Mouse (Mus musculus) testis, adult 2 months (tissue): ENCODE measurements around the gene Slc16a4. TPM values are rescaled to one million over a fixed set of nuclear protein-coding genes. Genes with fewer than 3 reads are reported as not detected.

Experiments
- H3K27ac ChIP-seq: fragments of 200-500 bp; 2 replicates; pipeline ENCODE4 v1.5.1; 2012; ENCODE audit warnings: low read depth, low read length; ENCODE audit not compliant: control insufficient read depth, insufficient read depth
- H3K27me3 ChIP-seq: fragments of 200-500 bp; 2 replicates; pipeline ENCODE4 v1.6.1; 2012; ENCODE audit warnings: mild to moderate bottlenecking, low read length, moderate library complexity; ENCODE audit not compliant: control insufficient read depth, insufficient read depth
- H3K36me3 ChIP-seq: fragments of 200-500 bp; 2 replicates; pipeline ENCODE4 v1.6.1; 2012; ENCODE audit warnings: mild to moderate bottlenecking, low read length; ENCODE audit not compliant: control insufficient read depth, insufficient read depth
- H3K4me1 ChIP-seq: fragments of 200-500 bp; 2 replicates; pipeline ENCODE4 v1.6.1; 2012; ENCODE audit warnings: low read length; ENCODE audit not compliant: control insufficient read depth, insufficient read depth
- H3K4me3 ChIP-seq: fragments of 200-500 bp; 2 replicates; pipeline ENCODE4 v1.5.1; 2012; ENCODE audit warnings: low read depth, mild to moderate bottlenecking, low read length, moderate library complexity, mixed read lengths; ENCODE audit not compliant: control insufficient read depth
- CTCF ChIP-seq: fragments of 200-500 bp; IDR thresholded peaks from 2 replicates; pipeline ENCODE4 v1.5.1; 2012; ENCODE audit warnings: low read depth, mild to moderate bottlenecking, inconsistent platforms, low read length, moderate library complexity; ENCODE audit not compliant: control insufficient read depth, insufficient read depth, insufficient replicate concordance
- POLR2A ChIP-seq: fragments of 200-500 bp; IDR thresholded peaks from 2 replicates; pipeline ENCODE4 v1.6.1; 2012; ENCODE audit warnings: low read depth, mild to moderate bottlenecking, inconsistent platforms, low read length, moderate library complexity; ENCODE audit not compliant: control insufficient read depth
- polyA plus RNA-seq: library from polyadenylated mRNA; depleted of rRNA; stranded (reverse); fragments of >200 nt; gene quantifications from 2 replicates; pipeline ENCODE4 v1.2.3, GENCODE M21; 2012; rRNA removed

Gene Slc16a4
- polyA plus RNA-seq, 1 experiment, result 1.1 TPM

- no peaks in the 10 kb centered on the region; the same call in 1 of the 2 replicates for H3K27me3 ChIP-seq
- no peak overlapping the region for H3K4me3 ChIP-seq
- H3K36me3 ChIP-seq, result no peaks in the 10 kb centered on the region
- TF ChIP-seq CTCF (no peak), POLR2A (no peak)
- no peaks in the 10 kb centered on the region; the same call in 1 of the 2 replicates for H3K4me1 ChIP-seq
- no peak overlapping the region for H3K27ac ChIP-seq
These were observed 54.1 kb downstream of the Slc16a4 start for GRCm38 (mm10) chr3:107345033-107345725.

GRCm38 (mm10) chr3:107349006-107349405 lies 58.0 kb downstream of the Slc16a4 start:
- no peak overlapping the region for H3K4me3 ChIP-seq
- no peaks in the 10 kb centered on the region for H3K27me3 ChIP-seq
- H3K27ac ChIP-seq, result 0 out of 2 replicates have a peak overlapping the region, but pooled peaks have one; percentile 13
- no peaks in the 10 kb centered on the region for H3K4me1 ChIP-seq
- no peak for TF ChIP-seq POLR2A
- TF ChIP-seq CTCF, result no peak
- no peaks in the 10 kb centered on the region for H3K36me3 ChIP-seq

- TF ChIP-seq POLR2A (no peak), CTCF (no peak)
- H3K4me1 ChIP-seq, result no peaks in the 10 kb centered on the region
- no peak overlapping the region for H3K4me3 ChIP-seq
- no peaks in the 10 kb centered on the region for H3K27me3 ChIP-seq
- no peak overlapping the region for H3K27ac ChIP-seq
- no peaks in the 10 kb centered on the region for H3K36me3 ChIP-seq
These were observed 60.7 kb downstream of the Slc16a4 start for GRCm38 (mm10) chr3:107351706-107352105.

GRCm38 (mm10) chr3:107355618-107356260 lies 64.7 kb downstream of the Slc16a4 start:
- Histone ChIP-seq H3K27ac (no peak overlapping the region), H3K27me3 (no peaks in the 10 kb centered on the region), H3K4me3 (no peak overlapping the region), H3K4me1 (peaks cover 6% of the 10 kb centered on the region), H3K36me3 (no peaks in the 10 kb centered on the region)
- TF ChIP-seq CTCF, result no peak
- no peak for TF ChIP-seq POLR2A

- Histone ChIP-seq H3K4me3 (no peak overlapping the region), H3K36me3 (no peaks in the 10 kb centered on the region), H3K4me1 (peaks cover 6% of the 10 kb centered on the region), H3K27me3 (no peaks in the 10 kb centered on the region), H3K27ac (no peak overlapping the region)
- peak; percentile 50; the same call in 1 of the 2 replicates for TF ChIP-seq CTCF
- TF ChIP-seq POLR2A, result no peak
These were observed 66.0 kb downstream of the Slc16a4 start for GRCm38 (mm10) chr3:107356964-107357441.

- no peak overlapping the region for H3K4me3 ChIP-seq
- peaks cover 6% of the 10 kb centered on the region for H3K4me1 ChIP-seq
- H3K36me3 ChIP-seq, result no peaks in the 10 kb centered on the region
- no peak for TF ChIP-seq POLR2A
- no peak for TF ChIP-seq CTCF
- no peaks in the 10 kb centered on the region for H3K27me3 ChIP-seq
- no peak overlapping the region for H3K27ac ChIP-seq
These were observed 66.7 kb downstream of the Slc16a4 start for GRCm38 (mm10) chr3:107357700-107358234.

- no peak for TF ChIP-seq POLR2A
- TF ChIP-seq CTCF, result no peak
- no peak overlapping the region for H3K27ac ChIP-seq
- no peaks in the 10 kb centered on the region for H3K36me3 ChIP-seq
- H3K4me1 ChIP-seq, result peaks cover 6% of the 10 kb centered on the region
- no peaks in the 10 kb centered on the region for H3K27me3 ChIP-seq
- no peak overlapping the region for H3K4me3 ChIP-seq
These were observed 69.3 kb downstream of the Slc16a4 start for GRCm38 (mm10) chr3:107360341-107360740.

Other genes starting within 250 kb of the Slc16a4 start
- 0.07 TPM in 1 of 2 replicates, not detected in the other for gene Kcna2, start 190.1 kb upstream of the Slc16a4 start, polyA plus RNA-seq
- 0.05 and 0.09 TPM in 2 replicates for gene Kcna10, start 108.2 kb upstream of the Slc16a4 start, polyA plus RNA-seq
- not detected in 2 replicates for gene Cym, start 69.5 kb upstream of the Slc16a4 start, polyA plus RNA-seq
- gene A630076J17Rik, start 60.6 kb upstream of the Slc16a4 start, polyA plus RNA-seq, result not detected in 2 replicates
- not detected in 2 replicates for gene Prok1, start 51.5 kb upstream of the Slc16a4 start, polyA plus RNA-seq
- gene Lamtor5, start 12.4 kb upstream of the Slc16a4 start, polyA plus RNA-seq, result 73.5 and 76.0 TPM in 2 replicates
- gene Rbm15, start 42.4 kb downstream of the Slc16a4 start, polyA plus RNA-seq, result 8.5 and 8.8 TPM in 2 replicates
- 0.07 and 1.8 TPM in 2 replicates for gene Kcnc4, start 168.3 kb downstream of the Slc16a4 start, polyA plus RNA-seq
- gene Slc6a17, start 226.8 kb downstream of the Slc16a4 start, polyA plus RNA-seq, result 0.88 and 1.00 TPM in 2 replicates